Mouse (Mus musculus) forelimb bud, embryonic 11.5 days (tissue): ENCODE data around the gene Mapk1ip1l.
A peak's percentile ranks its signal among the peaks of the same experiment; 100 is the strongest.

Experiments used
- DNase-seq: peaks from one replicate; pipeline ENCODE4 v3.0.0-alpha.2; 2012; ENCODE audit warnings: low read depth, low spot score

Gene Mapk1ip1l

DNA sequence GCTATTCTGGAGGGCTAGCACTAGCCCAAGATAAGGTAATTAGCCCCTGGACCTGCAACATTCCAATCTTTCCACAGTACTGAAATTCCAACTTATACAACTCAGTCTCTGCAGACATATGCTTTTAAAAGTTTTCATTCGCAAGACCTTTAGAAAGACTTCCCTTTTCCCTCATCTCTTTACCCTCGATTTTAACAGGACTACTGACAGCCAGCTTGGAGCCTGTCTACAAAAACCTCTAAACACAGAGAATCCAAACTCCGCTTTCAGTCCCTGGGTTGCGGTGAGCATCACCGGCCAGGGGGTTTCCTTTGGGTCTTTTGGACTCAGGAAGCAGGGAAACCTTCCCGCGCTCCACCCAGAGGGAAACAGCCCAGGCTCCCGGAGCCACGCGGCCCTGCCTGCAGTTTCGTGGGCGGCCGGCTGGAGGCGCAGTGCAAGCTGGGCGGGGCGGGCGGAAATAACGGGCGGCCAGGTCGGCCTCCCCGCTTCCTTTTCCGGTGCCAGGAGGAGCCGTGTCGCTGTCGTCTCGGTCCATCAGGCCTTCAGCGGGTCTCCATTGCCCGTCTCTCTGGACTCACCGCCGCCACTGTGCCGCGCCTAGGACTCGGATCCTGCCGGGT lies at the start of gene Mapk1ip1l:
Gene Mapk1ip1l (plus strand): TSS at position 482 of the 623 bp plus-strand sequence.
- peak; percentile 81 for DNase-seq

DNA sequence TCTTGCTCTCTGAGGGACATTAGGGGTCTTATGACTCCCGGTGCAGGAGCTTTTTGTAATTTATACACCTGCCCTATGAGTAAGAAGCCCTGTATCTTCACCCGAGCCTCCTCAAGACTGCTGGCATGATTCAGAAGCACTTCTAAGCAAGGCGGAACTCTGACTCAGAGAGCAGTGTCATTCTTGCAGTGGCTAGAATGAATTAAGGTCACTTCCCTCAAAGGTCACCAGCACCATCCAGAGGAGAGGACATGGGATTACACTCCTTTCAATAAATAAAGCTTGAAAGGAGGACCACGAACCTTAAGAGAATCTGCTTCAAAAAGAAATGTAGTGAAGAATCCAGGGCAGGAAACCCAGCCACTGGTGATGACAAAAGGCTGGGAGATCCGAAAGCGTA lies 48.2 kb upstream of the Mapk1ip1l start:
- no peak for DNase-seq

DNA sequence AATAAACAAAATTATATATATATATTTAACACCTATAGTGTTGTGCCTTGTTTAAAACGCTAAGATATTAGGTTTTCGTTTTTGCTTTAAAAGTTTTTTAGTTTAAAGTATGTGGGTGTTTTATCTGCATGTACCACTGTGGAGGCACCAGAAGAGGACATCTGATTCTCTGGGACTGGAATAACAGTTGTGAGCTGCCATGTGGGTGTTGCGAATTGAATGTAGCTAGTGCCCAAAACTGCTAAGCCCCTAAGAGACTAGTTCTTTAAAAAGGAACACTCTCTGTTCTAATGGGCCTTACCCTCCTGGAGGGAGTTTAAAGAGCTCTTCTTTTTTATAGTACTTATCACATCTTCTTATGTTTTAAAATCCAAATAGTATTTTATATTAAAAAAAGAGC lies 33.2 kb upstream of the Mapk1ip1l start:
- no peak for DNase-seq

DNA sequence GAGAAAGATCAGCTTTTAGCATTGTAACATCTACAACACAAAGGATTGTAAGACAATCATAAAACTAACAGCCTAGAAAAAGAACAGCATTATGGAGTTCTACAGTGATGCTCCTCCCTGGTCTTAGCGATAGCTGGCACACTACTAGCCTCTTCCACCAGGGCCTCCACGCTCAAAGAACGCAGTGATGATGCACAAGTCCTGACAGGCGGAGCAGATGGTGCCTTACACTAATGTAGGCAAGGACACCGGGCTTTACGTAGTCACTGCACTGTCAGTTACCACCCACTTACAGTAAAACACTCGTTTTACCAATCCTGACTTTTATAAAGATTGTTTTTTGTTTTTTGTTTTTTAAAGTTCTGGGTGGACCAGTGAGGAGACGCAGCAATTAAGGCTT lies 32.2 kb upstream of the Mapk1ip1l start:
- DNase-seq: no peak

DNA sequence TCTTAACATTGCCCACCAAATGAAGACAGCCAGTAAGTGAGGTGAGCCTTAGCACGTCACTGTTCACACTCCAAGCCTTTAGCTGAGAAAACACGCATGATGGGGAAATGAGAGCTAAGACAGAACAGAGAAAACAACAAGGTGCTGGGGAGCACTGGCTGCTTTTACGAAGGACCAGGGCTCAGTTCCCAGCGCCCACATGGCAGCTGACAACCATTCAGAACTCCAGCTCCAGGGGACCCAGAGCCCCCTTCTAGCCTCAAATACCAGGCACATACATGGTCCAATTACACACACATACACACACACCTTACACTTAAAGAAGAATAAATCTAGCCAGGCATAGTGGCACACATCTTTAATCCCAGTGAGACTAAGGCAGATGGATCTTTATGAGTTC lies 29.0 kb upstream of the Mapk1ip1l start:
- no peak for DNase-seq

DNA sequence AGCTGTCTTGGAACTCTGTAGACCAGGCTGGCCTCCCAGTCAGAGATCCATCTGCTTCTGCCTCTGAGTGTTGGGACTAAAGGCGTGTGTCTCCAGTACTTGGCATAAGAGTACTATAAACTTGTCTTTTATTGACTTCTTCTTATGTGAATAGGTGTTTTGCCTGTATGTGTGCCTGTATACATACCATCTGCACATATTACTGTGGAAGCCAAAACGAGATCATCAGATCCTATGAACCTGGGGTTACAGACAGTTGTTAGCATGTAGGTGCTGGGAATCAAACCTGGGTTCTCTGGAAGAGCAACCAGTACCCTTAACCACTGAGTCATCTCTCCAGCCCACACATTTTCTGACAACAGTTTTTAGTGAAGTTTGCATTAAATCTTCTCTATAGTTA lies 28.4 kb upstream of the Mapk1ip1l start:
- no peak for DNase-seq

DNA sequence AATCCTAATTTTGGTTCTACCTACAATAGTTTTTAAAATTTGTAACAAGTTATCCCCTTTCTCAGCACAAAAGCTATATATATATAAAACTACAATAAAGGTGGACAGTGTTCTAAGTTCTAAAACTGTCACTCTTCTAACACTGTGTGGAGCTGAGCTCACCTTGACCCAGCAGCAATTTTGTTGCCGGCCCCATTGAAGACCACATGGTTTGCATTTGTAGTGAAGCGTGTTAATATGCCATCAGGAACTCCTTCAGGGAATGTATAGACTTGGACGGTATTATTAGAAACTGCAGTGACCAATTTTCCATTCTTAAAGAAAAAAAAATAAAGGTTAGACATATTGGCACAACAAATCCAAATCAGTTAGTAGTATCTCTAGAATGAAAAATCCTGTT lies 24.3 kb upstream of the Mapk1ip1l start:
- DNase-seq: no peak

DNA sequence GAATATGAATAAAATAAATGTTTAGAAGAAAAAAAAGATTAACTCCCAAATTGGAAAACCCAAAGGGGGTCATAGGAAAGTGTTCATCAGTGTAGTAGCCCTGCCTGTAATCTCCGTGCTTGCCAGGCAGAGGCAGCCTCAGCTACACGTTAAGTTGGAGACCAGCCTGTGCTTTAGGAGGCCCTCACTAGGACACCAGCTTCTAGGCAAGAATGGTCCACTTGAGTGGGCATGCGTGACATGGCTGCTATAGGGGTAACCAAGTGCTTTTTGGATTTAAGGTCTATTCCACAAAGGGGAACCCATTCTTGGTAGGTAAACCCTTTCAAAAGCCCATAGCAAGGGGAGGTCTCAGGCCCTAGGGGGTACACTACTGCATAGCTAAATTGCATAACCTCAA lies 22.6 kb upstream of the Mapk1ip1l start:
- DNase-seq: no peak

DNA sequence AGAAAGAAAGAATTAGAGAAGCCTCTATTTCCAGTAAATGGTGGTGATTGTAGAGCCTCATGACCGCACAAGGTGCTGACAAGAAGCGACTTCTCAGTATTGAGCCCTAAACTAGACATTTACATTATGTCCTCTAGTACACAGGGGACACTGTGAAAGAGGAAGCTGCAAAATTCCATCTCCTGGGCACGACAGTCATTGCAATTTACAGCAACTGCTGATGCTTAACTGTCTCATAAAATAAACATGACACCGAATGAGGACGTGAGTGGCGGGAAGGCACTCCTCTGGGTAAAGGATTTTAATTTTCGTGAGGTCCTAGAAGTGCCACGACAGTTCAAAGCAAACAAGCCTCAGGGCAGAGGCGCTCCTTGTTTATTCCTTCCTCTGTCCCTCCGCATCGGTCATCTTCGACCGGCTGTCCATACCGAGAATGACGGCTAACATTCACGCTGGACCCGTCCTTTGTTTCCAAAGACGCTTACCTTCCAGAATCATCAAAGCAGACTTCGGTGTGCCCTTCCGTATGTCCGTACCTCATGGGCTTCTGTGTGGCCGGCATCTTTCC lies 21.9 kb upstream of the Mapk1ip1l start:
- DNase-seq: no peak

DNA sequence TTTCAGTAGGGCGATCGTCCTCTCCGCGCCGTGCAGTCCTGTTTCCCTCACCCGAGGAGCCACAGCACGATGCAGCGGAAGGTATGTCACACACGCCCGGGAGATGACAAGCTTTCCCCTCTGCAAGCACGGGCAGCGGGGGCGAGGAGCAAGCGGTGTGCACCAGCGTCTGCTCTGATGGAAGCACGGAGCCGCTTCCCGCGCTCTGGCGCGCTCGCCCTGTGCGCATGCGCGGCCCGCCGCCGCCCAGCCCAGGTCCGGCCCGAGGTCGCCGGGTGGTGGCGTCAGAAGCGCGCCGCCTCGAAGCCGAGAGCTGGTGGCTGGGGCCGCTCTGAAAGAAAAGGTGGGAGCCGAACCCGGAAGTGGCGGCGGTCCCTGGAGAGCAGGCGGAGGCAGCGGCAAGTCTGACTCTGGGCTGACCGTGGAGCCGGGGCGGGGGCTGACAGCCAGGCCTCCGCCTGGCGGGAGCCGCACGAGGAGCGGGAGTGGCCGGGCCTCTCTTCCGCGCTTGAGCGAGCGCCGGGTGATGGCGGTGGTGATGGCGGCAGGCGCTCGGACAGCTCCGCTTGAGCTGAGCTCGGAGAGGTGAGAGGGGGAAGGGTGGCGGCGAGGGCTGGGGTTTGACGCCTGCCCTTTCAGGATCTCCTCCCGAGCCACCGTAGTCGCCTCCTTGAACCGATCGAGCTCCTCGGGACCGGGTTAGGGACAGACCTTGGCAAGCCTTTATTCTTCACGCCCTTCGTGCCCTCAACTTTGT lies 21.3 kb upstream of the Mapk1ip1l start, which contains the start of the genes Wdhd1 and Socs4:
Gene Wdhd1 (minus strand): TSS at position 221 of the 757 bp plus-strand sequence.
Gene Socs4 (plus strand): TSS at position 295 of the 757 bp plus-strand sequence.
- DNase-seq: peak; percentile 93

DNA sequence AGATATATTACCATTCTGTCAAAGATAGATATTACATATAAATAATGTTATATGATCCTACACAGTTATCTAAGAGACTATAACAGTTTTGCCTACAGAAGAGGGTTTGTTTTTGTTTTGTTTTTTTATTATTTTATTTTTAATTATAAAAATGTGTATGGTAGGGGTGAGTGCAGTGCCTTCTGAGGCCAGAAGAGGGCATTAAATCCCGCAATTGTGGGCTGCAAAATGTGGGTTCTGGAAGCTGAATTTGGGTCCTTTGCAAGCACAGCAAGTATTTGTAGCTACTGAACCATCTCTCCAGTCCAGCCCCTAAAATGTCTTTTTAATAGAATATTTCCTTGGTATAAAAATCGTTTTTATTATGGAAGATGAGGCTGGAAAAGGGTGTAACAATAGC lies 19.0 kb upstream of the Mapk1ip1l start:
- no peak for DNase-seq

DNA sequence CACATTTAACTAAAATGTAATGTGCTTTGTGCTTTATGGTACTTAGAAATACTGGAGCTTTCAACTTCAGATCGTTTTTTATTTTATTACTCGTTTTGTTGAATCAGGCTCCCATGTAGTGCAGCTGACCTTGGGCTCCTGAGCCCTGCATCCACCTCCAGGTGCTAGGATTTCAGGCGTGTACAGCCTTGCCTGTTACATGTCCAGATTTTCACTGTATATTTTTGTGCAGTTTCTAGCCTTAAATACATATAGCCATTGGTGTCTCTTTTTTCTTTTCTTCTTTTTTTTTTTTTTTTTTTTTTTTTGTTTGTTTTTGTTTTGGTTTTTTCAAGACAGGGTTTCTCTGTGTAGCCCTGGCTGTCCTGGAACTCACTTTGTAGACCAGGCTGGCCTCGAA lies 16.5 kb upstream of the Mapk1ip1l start:
- no peak for DNase-seq

DNA sequence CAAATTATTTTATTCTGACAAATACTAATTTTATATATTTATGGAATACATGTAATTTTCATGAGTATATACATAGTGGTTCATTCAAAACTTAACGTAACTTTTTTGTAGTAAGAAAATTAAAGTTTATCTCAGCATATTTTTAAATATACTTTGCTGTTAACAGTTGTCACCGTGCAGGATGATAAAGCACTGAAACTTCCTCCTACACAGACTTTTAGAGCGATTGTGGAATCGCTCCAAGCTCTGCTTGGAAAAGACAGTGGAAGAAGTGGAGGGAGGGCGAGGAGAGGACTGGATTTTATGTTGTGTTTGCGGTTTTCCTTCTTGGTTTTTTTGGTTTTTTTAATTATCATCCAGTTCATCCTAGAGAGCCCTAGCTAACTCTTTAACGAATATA lies 14.5 kb upstream of the Mapk1ip1l start:
- DNase-seq: no peak

DNA sequence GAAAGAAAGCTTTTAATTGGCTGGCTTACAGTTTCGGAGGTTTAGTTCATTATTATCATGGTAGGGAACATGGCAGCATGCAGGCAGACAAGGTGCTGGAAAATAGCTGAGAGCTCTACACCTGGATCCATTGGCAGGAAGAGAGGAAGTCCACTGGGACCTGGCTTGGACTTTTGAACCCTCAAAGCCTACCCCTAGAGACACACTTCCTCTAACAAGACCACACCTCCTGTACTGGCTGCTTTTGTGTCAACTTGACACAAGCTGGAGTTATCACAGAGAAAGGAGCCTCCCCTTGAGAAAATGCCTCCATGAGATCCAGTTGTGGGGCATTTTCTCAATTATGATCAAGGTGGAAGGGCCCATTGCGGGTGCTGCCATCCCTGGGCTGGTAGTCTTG lies 12.8 kb upstream of the Mapk1ip1l start:
- no peak for DNase-seq

DNA sequence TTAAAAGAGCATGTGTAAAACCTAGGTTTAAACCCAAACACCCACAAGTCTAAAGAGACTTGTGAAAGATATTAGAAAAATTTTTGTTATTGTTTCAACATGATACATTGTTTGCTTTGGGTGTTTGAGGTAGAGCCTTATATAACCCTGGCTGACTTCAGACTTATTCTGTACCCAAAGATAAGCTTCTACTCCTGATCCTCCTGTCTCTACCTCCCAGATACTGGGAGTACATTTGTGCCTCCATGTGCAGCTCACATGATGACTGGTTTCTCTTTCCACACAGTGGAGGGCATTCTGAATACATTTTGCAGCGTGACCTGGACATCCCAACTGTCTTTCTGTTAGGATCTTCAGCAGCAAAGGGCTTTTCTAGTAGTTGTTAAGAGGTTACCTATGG lies 11.9 kb upstream of the Mapk1ip1l start:
- no peak for DNase-seq

DNA sequence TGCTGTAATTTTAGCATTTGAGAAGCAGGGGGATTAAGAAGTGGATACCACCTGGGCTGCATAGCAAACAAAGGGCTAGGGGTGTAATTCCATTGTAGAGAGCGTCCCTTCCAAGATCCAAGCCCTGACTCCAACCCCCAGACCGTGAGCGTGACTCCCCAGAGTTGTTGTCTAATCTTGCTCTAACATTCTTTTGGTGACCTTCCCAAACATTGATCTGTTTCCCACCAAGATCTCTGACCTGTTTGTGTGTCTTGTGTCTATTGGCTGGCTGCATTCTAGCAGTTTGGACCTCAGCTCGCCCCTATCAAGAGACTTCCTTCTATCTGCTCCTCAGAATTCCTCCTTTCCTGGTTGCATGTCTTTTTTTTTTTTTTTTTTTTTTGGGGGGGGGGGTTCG lies 11.0 kb upstream of the Mapk1ip1l start:
- no peak for DNase-seq

DNA sequence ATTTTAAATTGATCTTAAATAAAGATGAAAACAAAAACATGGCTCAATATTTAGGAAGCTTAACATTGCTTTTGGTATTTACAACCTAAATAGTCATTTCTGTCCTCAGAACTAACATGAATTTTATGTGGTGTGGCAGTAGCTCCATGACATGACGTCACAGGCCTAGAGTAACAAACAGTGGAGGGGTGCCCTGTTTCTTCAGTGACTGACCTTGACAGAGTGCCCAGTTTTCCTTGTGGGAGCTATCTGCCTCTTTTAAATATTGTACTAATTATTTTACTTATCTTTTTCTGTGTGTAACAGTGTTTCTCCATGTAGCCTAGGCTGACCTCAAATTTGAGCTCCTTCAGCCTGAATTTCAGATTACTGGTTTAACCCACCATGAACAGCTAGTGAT lies 6.3 kb upstream of the Mapk1ip1l start:
- no peak for DNase-seq

DNA sequence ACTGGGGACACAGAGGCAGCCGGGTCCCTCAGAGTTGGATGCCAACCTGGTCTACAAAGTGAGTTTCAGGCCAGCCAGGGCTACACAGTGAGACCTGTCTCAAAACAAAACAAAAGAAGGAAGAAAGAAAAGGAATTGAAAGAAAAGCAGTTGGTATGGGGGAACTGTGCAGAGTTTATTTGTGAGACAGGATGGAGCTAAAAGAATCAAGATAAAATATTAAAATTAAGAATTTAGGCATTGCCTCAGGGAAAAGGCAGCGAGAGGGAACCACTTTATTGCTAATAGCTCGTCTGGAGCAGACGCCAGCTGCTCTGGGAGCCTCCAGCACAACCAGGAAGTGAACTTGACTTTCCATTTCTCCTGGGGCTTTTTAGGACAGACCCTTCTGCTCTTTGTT lies 3.9 kb upstream of the Mapk1ip1l start:
- DNase-seq: no peak

DNA sequence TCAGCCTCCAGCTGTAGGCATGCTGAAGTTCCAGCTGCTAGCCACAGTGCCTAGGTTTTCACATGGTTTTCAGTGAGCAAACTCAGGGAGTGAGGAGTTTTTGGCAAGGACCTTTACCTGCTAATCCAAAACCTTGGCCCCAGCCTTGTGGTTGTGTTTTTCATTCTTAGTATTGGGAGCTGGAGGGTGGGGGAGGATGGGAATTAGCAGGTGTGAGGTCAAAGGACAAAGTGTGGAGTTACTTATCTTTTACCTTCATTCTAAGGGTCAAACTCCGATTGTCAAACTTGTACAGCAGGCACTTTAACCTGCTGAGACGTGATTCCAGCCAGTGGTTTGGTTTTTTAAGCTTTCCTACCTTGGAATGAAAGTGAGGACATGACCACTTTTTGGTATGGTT lies 1.8 kb upstream of the Mapk1ip1l start:
- no peak for DNase-seq

DNA sequence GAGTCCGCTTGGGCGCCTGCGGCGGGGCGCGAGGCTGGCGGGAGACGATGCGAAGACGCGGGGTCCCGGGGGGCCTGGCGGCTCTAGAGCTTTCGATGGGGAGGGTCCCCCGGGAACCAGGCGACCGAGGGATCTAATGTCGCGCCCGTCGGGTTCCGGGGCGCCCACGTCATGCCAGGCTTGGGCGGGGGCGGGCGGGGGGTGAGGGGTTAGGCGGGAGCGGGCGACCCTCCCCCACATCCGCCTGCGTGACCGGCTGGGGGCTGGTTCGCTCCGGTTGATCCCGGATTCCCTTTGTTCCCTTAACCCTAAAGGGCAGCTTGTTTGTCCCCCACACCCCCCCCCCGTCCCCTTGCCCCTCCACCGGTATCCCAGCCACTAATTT lies 334 bp downstream of the Mapk1ip1l start:
- peak; percentile 68 for DNase-seq

DNA sequence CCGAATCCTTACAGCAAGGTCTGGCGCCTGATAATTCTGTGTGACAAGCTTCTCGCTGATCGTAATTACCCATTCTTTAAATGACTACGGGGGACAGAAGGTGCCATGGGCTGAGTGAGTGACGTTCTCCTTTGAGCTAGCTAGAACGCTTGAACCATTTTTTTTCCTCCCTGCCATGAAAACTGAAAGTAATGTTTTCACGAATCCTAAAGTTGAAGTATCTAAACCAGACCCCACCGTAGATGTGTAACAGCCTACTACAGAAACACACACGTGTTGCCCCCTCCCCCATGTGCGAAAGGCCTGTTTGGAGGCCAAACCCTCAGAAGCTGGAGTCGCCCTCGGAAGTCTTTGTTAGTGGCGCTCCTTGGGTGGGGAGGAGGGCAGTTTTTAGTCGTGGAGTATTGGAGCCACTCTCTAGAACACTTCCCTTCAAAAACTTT lies 774 bp downstream of the Mapk1ip1l start:
- peak; percentile 55 for DNase-seq

DNA sequence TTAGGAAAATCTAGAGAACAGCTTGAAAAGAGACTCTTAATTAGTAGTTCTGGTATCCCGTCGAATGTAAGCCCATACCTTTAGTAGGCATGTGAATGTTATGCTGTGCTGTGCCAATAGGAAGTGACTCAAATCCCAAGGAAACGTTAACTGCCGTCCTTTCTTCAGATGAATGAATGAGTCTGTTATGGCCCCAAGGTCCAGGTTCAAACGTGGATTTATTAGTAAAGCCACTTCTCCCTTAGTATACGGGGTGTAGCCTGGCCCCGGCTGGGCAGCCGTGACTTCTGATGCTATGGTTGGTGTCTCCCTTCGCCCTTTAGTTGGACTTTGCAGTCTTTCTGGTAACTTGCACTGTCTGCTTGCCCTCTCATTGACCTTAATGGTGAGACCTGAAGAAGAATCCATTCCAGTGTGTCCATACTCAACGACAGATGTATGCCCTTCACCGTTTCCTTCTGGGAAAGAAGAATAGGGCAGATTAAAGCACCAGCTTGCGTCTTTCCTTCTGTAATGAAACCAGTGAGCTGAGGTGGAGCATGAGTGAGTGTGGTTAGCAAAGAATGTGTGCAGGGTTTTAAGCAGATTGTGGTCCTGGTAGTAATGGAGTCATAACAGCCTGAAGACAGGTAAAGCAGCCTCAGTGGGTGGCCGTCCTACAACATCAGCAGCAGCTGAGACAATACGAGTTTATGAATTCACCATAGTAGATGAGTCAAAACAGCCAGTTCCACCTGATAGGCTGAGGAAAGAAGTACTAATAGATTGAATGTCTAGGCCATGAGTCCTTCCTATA lies 5.0 kb downstream of the Mapk1ip1l start:
- no peak for DNase-seq
